Mouse (Mus musculus): ENCODE measurements around the gene Znrf1. TPM values are rescaled to one million over a fixed set of nuclear protein-coding genes. Genes with fewer than 3 reads are reported as not detected.

Znrf1 gene
- polyA plus RNA-seq, 1 experiment from 2014 or later: 86.8 TPM

DNA sequence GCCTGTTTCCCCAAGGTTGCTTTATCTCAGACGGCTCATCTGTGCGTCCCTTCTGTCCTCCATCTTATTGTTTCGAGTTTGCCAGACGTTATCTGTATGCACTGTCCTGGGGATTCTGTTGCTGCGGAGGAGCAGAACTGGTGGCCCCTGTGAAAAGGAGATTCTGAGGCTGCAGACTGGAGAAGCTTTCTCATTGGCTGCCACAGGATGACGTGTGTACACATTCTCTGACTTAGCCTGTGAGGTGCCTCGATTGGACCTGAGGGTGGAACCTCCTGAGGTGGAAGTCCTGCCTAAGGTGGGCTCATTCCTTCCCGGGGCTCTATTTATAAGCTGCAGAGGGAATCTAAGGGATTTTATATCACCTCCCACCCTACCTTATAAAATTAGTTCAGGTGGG, 37.7 kb downstream of the Znrf1 start:
- Histone ChIP-seq H3K27ac (replicated peaks) (peak overlapping the region; percentile 67), H3K4me3 (no peak overlapping the region), H3K4me1 (replicated peaks) (peaks cover 54% of the 10 kb centered on the region), H3K36me3 (no peaks in the 10 kb centered on the region), H3K9me3 (no peaks in the 10 kb centered on the region), H3K27me3 (no peaks in the 10 kb centered on the region), H3K4me2 (peak overlapping the region; percentile 30; the same call in 1 of the 2 replicates), H3K9ac (no peak overlapping the region)
- ATAC-seq (ENCODE audit: low read depth): peak; percentile 56
- 32% methylated on average over 8 of the region's 8 CpGs for WGBS

DNA sequence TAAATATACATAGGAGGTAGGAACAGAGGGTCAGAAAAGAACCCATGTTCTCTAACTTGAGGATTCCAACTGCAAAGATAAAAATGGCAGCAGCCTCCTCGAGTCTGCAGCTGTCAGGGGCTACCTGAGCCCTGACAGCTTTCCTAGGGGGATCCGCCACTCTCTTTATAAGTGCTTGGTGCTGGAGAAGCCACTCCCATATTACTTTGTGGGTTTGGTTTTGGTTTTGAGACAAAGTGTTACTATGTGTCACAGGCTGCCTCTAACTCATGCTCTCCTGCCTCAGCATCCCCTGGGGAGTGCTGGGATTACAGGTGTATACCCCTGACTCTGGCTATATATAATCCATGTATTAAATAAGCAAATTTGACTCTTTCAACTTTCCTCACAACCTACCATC, 38.1 kb downstream of the Znrf1 start:
- peaks cover 52% of the 10 kb centered on the region for H3K4me1 ChIP-seq (replicated peaks)
- no peaks in the 10 kb centered on the region for H3K9me3 ChIP-seq
- no peak overlapping the region for H3K27ac ChIP-seq (replicated peaks)
- no peaks in the 10 kb centered on the region for H3K36me3 ChIP-seq
- no peak overlapping the region for H3K9ac ChIP-seq
- no peaks in the 10 kb centered on the region for H3K27me3 ChIP-seq
- ATAC-seq (ENCODE audit: low read depth): no peak
- WGBS: 87% methylated on average over 2 of the region's 2 CpGs
- no peak overlapping the region for H3K4me2 ChIP-seq
- H3K4me3 ChIP-seq: no peak overlapping the region

DNA sequence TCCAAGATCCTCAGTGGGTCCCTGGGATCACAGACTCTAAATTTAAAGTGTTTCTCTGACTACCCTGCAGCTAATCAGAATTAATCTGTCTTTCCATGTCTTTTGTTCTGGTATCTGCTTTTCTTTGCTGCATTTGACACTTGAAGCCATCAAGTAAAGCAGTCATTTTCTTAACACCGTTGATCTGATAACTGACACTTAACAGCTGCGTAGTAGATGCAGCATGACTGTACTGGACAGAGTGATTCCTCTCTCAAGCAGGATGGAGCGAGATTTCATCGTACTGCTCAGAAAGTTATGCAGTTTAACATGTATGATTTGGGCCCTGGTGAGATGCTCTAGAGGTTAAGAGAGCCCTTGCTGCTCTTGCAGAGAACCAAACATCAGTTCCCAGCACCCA, 39.6 kb downstream of the Znrf1 start:
- WGBS: 94% methylated on average over 4 of the region's 4 CpGs

DNA sequence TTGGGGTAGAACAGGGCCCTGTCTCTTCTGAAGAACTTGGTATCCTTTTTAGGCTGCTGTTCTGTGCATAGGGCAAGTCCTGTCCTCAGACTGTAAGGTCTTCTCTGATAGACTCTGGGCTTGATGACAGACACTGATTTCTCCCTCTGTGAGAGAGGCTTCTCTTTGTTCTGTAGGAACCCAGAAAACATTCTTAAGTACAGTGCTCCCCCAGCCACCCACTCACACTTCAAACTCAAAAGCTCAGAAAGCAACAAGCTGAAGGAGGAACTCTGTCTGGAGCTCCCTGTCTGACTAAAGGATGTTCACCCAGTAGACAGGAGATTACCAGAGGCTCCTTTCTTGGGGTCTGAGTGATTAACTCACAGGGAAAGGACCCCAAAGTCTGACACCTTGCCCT, 40.6 kb downstream of the Znrf1 start:
- Histone ChIP-seq H3K4me2 (no peak overlapping the region), H3K27me3 (no peaks in the 10 kb centered on the region), H3K27ac (replicated peaks) (no peak overlapping the region), H3K9me3 (no peaks in the 10 kb centered on the region), H3K4me1 (replicated peaks) (peaks cover 41% of the 10 kb centered on the region), H3K36me3 (no peaks in the 10 kb centered on the region), H3K9ac (no peak overlapping the region), H3K4me3 (no peak overlapping the region)
- no peak for ATAC-seq (ENCODE audit: low read depth)

More for the DNA sequence above, 39.6 kb downstream of the Znrf1 start:
- Histone ChIP-seq H3K4me3 (no peak overlapping the region), H3K9ac (no peak overlapping the region), H3K4me2 (no peak overlapping the region), H3K9me3 (no peaks in the 10 kb centered on the region), H3K27me3 (no peaks in the 10 kb centered on the region), H3K4me1 (replicated peaks) (peaks cover 42% of the 10 kb centered on the region), H3K27ac (replicated peaks) (no peak overlapping the region), H3K36me3 (no peaks in the 10 kb centered on the region)
- no peak for ATAC-seq (ENCODE audit: low read depth)

DNA sequence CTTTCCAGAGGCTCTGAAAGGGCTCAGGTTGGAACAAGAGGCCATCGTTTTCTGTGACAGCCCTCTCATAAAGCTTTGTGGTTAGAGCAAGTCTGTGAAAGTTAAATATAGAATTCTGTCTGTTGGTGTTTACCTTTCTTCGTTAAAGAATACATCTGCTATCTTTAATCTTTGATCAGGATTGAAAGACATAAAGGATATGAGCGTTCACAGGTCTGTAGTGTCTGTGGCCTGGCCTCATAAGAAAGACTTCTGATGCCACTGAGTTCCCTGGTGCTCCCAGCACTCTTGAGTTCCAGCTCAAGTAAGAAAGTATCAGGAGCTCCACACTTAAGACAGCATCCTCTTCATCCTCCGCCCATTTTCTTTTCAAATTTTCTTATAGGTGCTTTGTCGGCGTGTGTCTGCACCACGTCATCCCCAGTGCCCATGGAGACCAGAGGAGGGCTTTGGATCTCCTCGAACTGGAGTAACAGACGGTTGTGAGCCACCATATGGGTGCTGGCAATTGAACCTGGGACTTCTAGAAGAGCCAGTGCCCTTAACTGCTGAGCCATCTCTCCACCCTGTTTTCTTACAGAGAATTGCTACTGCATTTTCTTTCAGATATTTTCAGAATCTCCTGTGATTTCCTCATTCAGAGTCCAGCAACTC, 42.1 kb downstream of the Znrf1 start:
- no peak overlapping the region for H3K27ac ChIP-seq (replicated peaks)
- H3K4me3 ChIP-seq: no peak overlapping the region
- no peaks in the 10 kb centered on the region for H3K27me3 ChIP-seq
- 92% methylated on average over 9 of the region's 9 CpGs for WGBS
- H3K4me2 ChIP-seq: no peak overlapping the region
- H3K36me3 ChIP-seq: no peaks in the 10 kb centered on the region
- H3K9me3 ChIP-seq: no peaks in the 10 kb centered on the region
- no peak overlapping the region for H3K9ac ChIP-seq
- ATAC-seq (ENCODE audit: low read depth): no peak
- peaks cover 26% of the 10 kb centered on the region for H3K4me1 ChIP-seq (replicated peaks)

DNA sequence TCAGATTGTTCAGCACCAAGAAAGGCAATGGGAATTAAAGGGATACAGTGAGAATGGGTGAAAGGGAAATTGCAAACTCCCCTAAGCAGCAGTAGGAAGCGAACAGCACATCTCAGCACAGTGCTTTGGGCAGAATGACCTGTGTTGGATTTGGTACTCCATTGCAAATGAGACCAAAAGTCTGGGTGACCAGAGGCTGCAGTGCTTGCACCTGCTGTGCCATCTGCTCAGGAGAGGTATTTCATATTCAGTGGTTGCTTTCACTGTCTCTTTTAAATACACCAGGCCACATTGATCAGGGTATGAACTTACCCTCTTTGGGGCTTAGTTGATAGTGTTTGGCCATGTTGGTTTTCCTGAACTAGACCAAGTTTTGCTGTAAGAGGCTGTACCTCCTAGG, 43.4 kb downstream of the Znrf1 start:
- H3K9ac ChIP-seq: no peak overlapping the region
- H3K4me1 ChIP-seq (replicated peaks): peaks cover 12% of the 10 kb centered on the region
- ATAC-seq (ENCODE audit: low read depth): no peak
- 95% methylated on average over 1 of the region's 1 CpGs for WGBS
- no peak overlapping the region for H3K4me2 ChIP-seq
- H3K27me3 ChIP-seq: no peaks in the 10 kb centered on the region
- H3K9me3 ChIP-seq: no peaks in the 10 kb centered on the region; the same call in 1 of the 2 replicates
- H3K36me3 ChIP-seq: 0 out of 2 replicates have a peak, but pooled peaks cover 3% of the 10 kb centered on the region
- no peak overlapping the region for H3K4me3 ChIP-seq
- no peak overlapping the region for H3K27ac ChIP-seq (replicated peaks)

DNA sequence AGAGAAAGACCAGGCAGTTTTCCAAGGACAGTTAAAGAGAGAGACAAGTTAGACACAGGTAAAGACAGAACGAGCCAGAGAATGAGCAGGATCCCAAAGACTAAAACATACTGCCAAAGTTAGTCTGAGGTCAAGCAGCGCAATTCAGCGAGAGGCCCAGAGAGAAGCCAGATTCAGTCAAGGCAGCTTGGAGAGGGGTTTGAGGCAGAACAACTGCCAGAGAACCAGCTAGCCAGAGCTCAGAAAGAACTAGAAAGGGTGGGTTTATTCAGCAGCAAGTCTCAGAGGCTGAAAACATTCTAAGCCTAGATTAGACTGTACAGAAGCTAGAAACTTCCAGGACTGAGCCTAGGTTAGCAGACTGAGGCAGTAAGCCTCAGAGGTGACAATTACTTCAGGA, 44.4 kb downstream of the Znrf1 start:
- no peak overlapping the region for H3K9ac ChIP-seq
- no peak overlapping the region for H3K27ac ChIP-seq (replicated peaks)
- peaks cover 12% of the 10 kb centered on the region for H3K4me1 ChIP-seq (replicated peaks)
- no peak for ATAC-seq (ENCODE audit: low read depth)
- 91% methylated on average over 3 of the region's 3 CpGs for WGBS
- no peaks in the 10 kb centered on the region; the same call in 1 of the 2 replicates for H3K9me3 ChIP-seq
- H3K27me3 ChIP-seq: no peaks in the 10 kb centered on the region
- no peak overlapping the region for H3K4me3 ChIP-seq
- H3K4me2 ChIP-seq: no peak overlapping the region
- H3K36me3 ChIP-seq: 0 out of 2 replicates have a peak, but pooled peaks cover 3% of the 10 kb centered on the region

DNA sequence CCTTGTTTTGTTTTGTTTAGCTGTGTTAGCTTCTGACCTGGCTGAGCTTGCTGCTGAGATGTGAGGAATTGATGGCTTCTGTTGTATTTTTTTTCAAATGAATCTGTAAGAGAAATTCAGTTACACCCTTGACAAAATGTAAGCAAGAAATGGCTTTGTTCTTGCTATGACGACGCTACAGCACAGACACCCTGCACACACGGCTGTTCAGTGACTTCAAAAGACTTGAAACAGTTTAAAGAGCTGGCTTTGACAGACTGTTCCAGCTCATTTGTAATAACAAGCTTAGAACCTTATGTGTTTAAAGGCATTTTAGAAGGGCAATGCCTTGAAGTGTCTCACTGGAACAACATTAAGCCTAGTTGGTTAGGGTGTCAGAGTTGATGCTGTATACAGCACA, 46.5 kb downstream of the Znrf1 start:
- H3K4me3 ChIP-seq: no peak overlapping the region
- no peaks in the 10 kb centered on the region for H3K27me3 ChIP-seq
- no peak overlapping the region for H3K9ac ChIP-seq
- H3K36me3 ChIP-seq: 0 out of 2 replicates have a peak, but pooled peaks cover 3% of the 10 kb centered on the region
- no peaks in the 10 kb centered on the region; the same call in 1 of the 2 replicates for H3K4me1 ChIP-seq (replicated peaks)
- H3K9me3 ChIP-seq: no peaks in the 10 kb centered on the region; the same call in 1 of the 2 replicates
- no peak for ATAC-seq (ENCODE audit: low read depth)
- no peak overlapping the region for H3K27ac ChIP-seq (replicated peaks)
- H3K4me2 ChIP-seq: no peak overlapping the region
- WGBS: 68% methylated on average over 3 of the region's 3 CpGs

DNA sequence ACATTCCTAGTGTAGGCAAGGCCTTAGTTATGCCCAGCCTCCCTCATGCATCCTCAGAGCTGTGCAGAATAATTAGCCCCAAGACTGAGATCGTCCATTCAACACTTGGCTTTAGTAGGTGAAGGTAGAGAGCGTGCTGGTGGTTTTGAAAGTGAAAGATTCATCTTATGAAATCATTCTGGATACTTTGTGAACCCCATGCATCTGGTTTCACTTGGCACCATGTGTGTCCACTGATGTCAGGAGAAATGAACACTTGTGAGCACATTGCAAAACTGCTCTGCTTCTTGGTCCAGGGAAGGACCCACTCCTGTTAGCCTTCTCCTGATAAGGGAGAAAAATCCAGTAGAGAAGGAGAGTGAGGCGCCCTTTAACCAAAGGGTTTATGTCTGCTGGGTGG, 49.0 kb downstream of the Znrf1 start:
- no peak for ATAC-seq (ENCODE audit: low read depth)
- no peak overlapping the region for H3K4me2 ChIP-seq
- peaks cover 4% of the 10 kb centered on the region; the same call in 1 of the 2 replicates for H3K4me1 ChIP-seq (replicated peaks)
- H3K4me3 ChIP-seq: no peak overlapping the region
- no peak overlapping the region for H3K9ac ChIP-seq
- WGBS: 96% methylated on average over 3 of the region's 3 CpGs
- 0 out of 2 replicates have a peak, but pooled peaks cover 3% of the 10 kb centered on the region for H3K36me3 ChIP-seq
- no peaks in the 10 kb centered on the region for H3K27me3 ChIP-seq
- no peak overlapping the region for H3K27ac ChIP-seq (replicated peaks)
- no peaks in the 10 kb centered on the region; the same call in 1 of the 2 replicates for H3K9me3 ChIP-seq

DNA sequence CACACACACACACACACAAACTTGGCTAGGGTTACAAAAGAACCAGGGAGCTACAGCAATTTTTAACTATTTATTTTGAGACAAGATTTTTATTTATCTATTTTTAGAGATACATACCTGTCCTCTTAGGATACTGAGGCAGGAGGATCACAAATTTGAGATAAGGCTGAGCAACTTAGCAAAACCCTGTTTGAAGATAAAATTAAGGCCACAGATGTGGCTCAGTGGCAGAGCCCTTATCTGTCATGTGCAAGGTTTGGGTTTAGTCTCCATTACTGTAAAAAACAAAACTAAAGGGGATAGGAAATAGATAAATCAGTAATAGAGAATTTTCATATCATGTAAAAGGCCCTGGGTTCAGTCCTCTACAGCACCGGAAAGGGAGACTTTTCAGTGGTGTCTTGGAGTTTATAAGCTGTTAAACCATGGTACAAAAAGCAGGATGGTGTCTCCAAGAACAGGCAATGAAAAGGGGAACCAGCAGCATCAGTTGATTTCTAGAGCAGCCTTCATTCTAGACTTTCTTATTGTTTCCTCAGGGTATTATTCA, 51.7 kb downstream of the Znrf1 start:
- 97% methylated on average over 1 of the region's 1 CpGs for WGBS
- Histone ChIP-seq H3K4me3 (no peak overlapping the region), H3K9ac (no peak overlapping the region), H3K36me3 (0 out of 2 replicates have a peak, but pooled peaks cover 3% of the 10 kb centered on the region), H3K27ac (replicated peaks) (no peak overlapping the region), H3K4me2 (no peak overlapping the region), H3K4me1 (replicated peaks) (peaks cover 14% of the 10 kb centered on the region), H3K9me3 (no peaks in the 10 kb centered on the region; the same call in 1 of the 2 replicates), H3K27me3 (no peaks in the 10 kb centered on the region)
- no peak for ATAC-seq (ENCODE audit: low read depth)

DNA sequence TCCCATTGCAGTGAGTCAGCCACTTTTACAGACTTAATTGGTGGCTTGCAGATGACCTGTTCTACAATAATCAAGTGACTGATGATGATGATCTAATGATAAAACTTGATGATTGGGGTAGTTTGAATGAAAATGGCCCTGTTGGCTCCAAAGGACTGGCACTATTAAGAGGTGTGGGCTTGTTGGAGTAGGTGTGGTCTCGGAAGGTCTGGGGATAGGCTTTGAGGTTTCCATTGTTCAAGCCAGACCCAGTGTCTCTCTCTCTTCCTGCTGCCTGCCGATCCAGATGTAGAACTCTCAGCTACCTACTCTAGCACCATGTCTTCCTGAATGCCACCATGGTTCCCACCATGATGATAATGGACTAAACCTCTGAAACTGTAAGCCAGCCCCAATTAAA, 52.4 kb downstream of the Znrf1 start:
- Histone ChIP-seq H3K4me2 (no peak overlapping the region), H3K9ac (no peak overlapping the region), H3K4me3 (no peak overlapping the region), H3K36me3 (0 out of 2 replicates have a peak, but pooled peaks cover 3% of the 10 kb centered on the region), H3K4me1 (replicated peaks) (peaks cover 21% of the 10 kb centered on the region), H3K9me3 (no peaks in the 10 kb centered on the region; the same call in 1 of the 2 replicates), H3K27me3 (no peaks in the 10 kb centered on the region), H3K27ac (replicated peaks) (no peak overlapping the region)
- ATAC-seq (ENCODE audit: low read depth): no peak
- 86% methylated on average over 2 of the region's 2 CpGs for WGBS

DNA sequence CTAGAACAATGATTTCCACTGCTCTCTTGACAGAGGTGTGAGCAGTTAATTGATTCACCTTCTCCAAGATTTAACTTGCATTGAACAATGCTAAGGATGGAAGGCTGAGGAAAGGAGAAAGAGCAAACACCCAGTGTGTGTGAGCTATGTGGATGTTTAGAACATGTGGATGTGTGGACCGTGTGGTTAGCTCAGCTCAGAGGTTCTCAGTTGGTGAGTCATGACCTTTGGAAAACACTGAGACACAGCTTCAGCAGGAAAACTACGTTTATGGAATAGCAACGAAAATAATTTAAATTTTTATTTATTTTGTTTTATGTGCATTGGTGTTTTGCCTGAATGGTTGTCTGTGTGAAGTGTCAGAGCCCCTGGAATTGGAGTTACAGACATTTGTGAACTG, 54.3 kb downstream of the Znrf1 start:
- 86% methylated on average over 3 of the region's 3 CpGs for WGBS
- no peak overlapping the region for H3K27ac ChIP-seq (replicated peaks)
- ATAC-seq (ENCODE audit: low read depth): no peak
- H3K27me3 ChIP-seq: no peaks in the 10 kb centered on the region
- H3K4me3 ChIP-seq: no peak overlapping the region
- H3K36me3 ChIP-seq: no peaks in the 10 kb centered on the region
- no peaks in the 10 kb centered on the region for H3K9me3 ChIP-seq
- no peak overlapping the region for H3K9ac ChIP-seq
- H3K4me1 ChIP-seq (replicated peaks): peaks cover 40% of the 10 kb centered on the region
- no peak overlapping the region for H3K4me2 ChIP-seq

DNA sequence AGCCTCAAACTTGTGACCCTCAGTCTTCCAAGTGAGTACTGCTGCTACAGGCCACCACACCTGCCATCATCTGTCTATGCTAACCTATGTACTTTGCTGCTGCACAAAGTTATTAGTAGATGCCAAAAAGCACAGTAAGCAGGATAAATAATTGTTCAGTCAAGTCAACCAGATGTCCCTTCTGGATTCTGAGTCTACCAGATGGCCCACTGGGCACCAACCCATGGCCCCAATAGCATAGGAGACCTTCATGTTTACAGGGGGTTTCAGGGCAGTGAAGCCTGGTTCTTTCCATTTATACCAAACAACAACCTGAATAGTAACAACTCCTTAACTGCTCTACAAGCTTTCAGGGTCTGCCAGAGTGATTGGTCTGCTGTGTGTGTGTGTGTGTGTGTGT, 55.3 kb downstream of the Znrf1 start:
- H3K9me3 ChIP-seq: no peaks in the 10 kb centered on the region
- H3K4me1 ChIP-seq (replicated peaks): peaks cover 49% of the 10 kb centered on the region
- ATAC-seq (ENCODE audit: low read depth): no peak
- no peaks in the 10 kb centered on the region for H3K36me3 ChIP-seq
- no peak overlapping the region for H3K4me3 ChIP-seq
- no peak overlapping the region for H3K4me2 ChIP-seq
- no peak overlapping the region for H3K27ac ChIP-seq (replicated peaks)
- no peaks in the 10 kb centered on the region for H3K27me3 ChIP-seq
- H3K9ac ChIP-seq: no peak overlapping the region

All from neural tube, embryonic 13.5 days (tissue).